Mouse (Mus musculus): Measurements from ENCODE around the gene 1700016D06Rik. TPM values are rescaled to one million over a fixed set of nuclear protein-coding genes. Genes with fewer than 3 reads are reported as not detected.

Gene 1700016D06Rik
- total and polyA plus RNA-seq, 3 experiments = not detected

GRCm38 (mm10) chr8:11728482-11729295 lies 27.8 kb upstream of the 1700016D06Rik start:
- H3K9ac ChIP-seq (ENCODE audit: control insufficient read depth, low read depth, low read length, poor library complexity, severe bottlenecking) = no peak overlapping the region
- no peak for TF ChIP-seq NELFE (IDR thresholded peaks at IDR 0.05; ENCODE audit: low read depth, low read length)
- no peak for TF ChIP-seq ETS1 (IDR thresholded peaks at IDR 0.05; ENCODE audit: low read depth, low read length)
- no peak for TF ChIP-seq TCF12 (IDR thresholded peaks at IDR 0.05; ENCODE audit: low read depth, low read length)
- no peak for TF ChIP-seq RAD21 (IDR thresholded peaks at IDR 0.05; ENCODE audit: low read depth, low read length)
- TF ChIP-seq MXI1 (IDR thresholded peaks at IDR 0.05; ENCODE audit: low read depth, low read length) = no peak
- no peak for TF ChIP-seq UBTF (IDR thresholded peaks at IDR 0.05; ENCODE audit: borderline replicate concordance, insufficient read depth, low read depth, low read length)
- TF ChIP-seq TAL1 (IDR thresholded peaks at IDR 0.05; ENCODE audit: low read length) = no peak
- no peak for TF ChIP-seq POLR2AphosphoS5 (IDR thresholded peaks at IDR 0.05; ENCODE audit: borderline replicate concordance, low read depth, low read length)
- TF ChIP-seq USF1 (IDR thresholded peaks at IDR 0.05; ENCODE audit: low read depth, low read length) = no peak
- TF ChIP-seq POLR2A (IDR thresholded peaks at IDR 0.05; ENCODE audit: control insufficient read depth in 1 of 2, insufficient read depth in 1 of 2, low read depth in 1 of 2, low read length in 2 of 2, poor library complexity in 1 of 2) = no peak
- TF ChIP-seq ZMIZ1 (IDR thresholded peaks at IDR 0.05; ENCODE audit: low read depth, low read length) = no peak
- no peaks in the 10 kb centered on the region for H3K9me3 ChIP-seq (replicated peaks; ENCODE audit: insufficient read depth, low read length)
- no peaks in the 10 kb centered on the region for H3K79me2 ChIP-seq (ENCODE audit: control insufficient read depth, insufficient read depth, low read length, poor library complexity)
- DNase-seq (ENCODE audit: low read depth, low spot score) = no peak
- no peaks in the 10 kb centered on the region for H3K4me1 ChIP-seq (ENCODE audit: control insufficient read depth in 1 of 2, insufficient read depth in 2 of 2, low read length in 2 of 2)
- H3K36me3 ChIP-seq (ENCODE audit: control insufficient read depth in 1 of 2, insufficient read depth in 2 of 2, low read length in 2 of 2) = no peaks in the 10 kb centered on the region
- H3K27me3 ChIP-seq (ENCODE audit: control insufficient read depth in 1 of 2, insufficient read depth in 2 of 2, low read length in 2 of 2) = no peaks in the 10 kb centered on the region
- no peak overlapping the region for H3K27ac ChIP-seq (ENCODE audit: control insufficient read depth, low read depth, low read length)
- H3K4me3 ChIP-seq (ENCODE audit: control insufficient read depth in 1 of 2, insufficient read depth in 1 of 2, low read depth in 2 of 2, low read length in 2 of 2) = no peak overlapping the region

GRCm38 (mm10) chr8:11727651-11728481 lies 27.0 kb upstream of the 1700016D06Rik start, which contains the start of gene Arhgef7:
TSS of gene Arhgef7 (plus strand) at chr8:11727721.
- no peak for DNase-seq (ENCODE audit: low read depth, low spot score)
- Histone ChIP-seq H3K9me3 (replicated peaks; ENCODE audit: insufficient read depth, low read length) (no peaks in the 10 kb centered on the region), H3K4me1 (ENCODE audit: control insufficient read depth in 1 of 2, insufficient read depth in 2 of 2, low read length in 2 of 2) (no peaks in the 10 kb centered on the region), H3K9ac (ENCODE audit: control insufficient read depth, low read depth, low read length, poor library complexity, severe bottlenecking) (no peak within 1 kb of the TSS), H3K36me3 (ENCODE audit: control insufficient read depth in 1 of 2, insufficient read depth in 2 of 2, low read length in 2 of 2) (no peaks in the 10 kb centered on the region), H3K27me3 (ENCODE audit: control insufficient read depth in 1 of 2, insufficient read depth in 2 of 2, low read length in 2 of 2) (no peaks in the 10 kb centered on the region), H3K27ac (ENCODE audit: control insufficient read depth, low read depth, low read length) (no peak within 1 kb of the TSS), H3K79me2 (ENCODE audit: control insufficient read depth, insufficient read depth, low read length, poor library complexity) (no peaks in the 10 kb centered on the region), H3K4me3 (ENCODE audit: control insufficient read depth in 1 of 2, insufficient read depth in 1 of 2, low read depth in 2 of 2, low read length in 2 of 2) (no peak within 1 kb of the TSS)
- no peak for TF ChIP-seq TCF12 (IDR thresholded peaks at IDR 0.05; ENCODE audit: low read depth, low read length)

GRCm38 (mm10) chr8:11727273-11727650 lies 26.4 kb upstream of the 1700016D06Rik start:
- no peak overlapping the region for H3K4me3 ChIP-seq (ENCODE audit: control insufficient read depth in 1 of 2, insufficient read depth in 1 of 2, low read depth in 2 of 2, low read length in 2 of 2)
- H3K79me2 ChIP-seq (ENCODE audit: control insufficient read depth, insufficient read depth, low read length, poor library complexity) = no peaks in the 10 kb centered on the region
- H3K9me3 ChIP-seq (replicated peaks; ENCODE audit: insufficient read depth, low read length) = no peaks in the 10 kb centered on the region
- H3K27me3 ChIP-seq (ENCODE audit: control insufficient read depth in 1 of 2, insufficient read depth in 2 of 2, low read length in 2 of 2) = no peaks in the 10 kb centered on the region
- H3K36me3 ChIP-seq (ENCODE audit: control insufficient read depth in 1 of 2, insufficient read depth in 2 of 2, low read length in 2 of 2) = no peaks in the 10 kb centered on the region
- no peak overlapping the region for H3K9ac ChIP-seq (ENCODE audit: control insufficient read depth, low read depth, low read length, poor library complexity, severe bottlenecking)
- no peak for DNase-seq (ENCODE audit: low read depth, low spot score)
- no peak overlapping the region for H3K27ac ChIP-seq (ENCODE audit: control insufficient read depth, low read depth, low read length)
- no peaks in the 10 kb centered on the region for H3K4me1 ChIP-seq (ENCODE audit: control insufficient read depth in 1 of 2, insufficient read depth in 2 of 2, low read length in 2 of 2)
- TF ChIP-seq RCOR1 (IDR thresholded peaks at IDR 0.05; ENCODE audit: low read depth, low read length) = no peak
- no peak for TF ChIP-seq ZKSCAN1 (IDR thresholded peaks at IDR 0.05; ENCODE audit: low read depth, low read length)
- no peak for TF ChIP-seq MYB (IDR thresholded peaks at IDR 0.05; ENCODE audit: low read depth, low read length)
- no peak for TF ChIP-seq SMC3 (IDR thresholded peaks at IDR 0.05; ENCODE audit: low read depth, low read length)
- TF ChIP-seq MXI1 (IDR thresholded peaks at IDR 0.05; ENCODE audit: low read depth, low read length) = no peak
- TF ChIP-seq SIN3A (IDR thresholded peaks at IDR 0.05; ENCODE audit: low read length) = no peak
- TF ChIP-seq HCFC1 (IDR thresholded peaks at IDR 0.05; ENCODE audit: low read depth, low read length) = no peak
- TF ChIP-seq ETS1 (IDR thresholded peaks at IDR 0.05; ENCODE audit: low read depth, low read length) = no peak
- no peak for TF ChIP-seq ZMIZ1 (IDR thresholded peaks at IDR 0.05; ENCODE audit: low read depth, low read length)
- TF ChIP-seq USF2 (IDR thresholded peaks at IDR 0.05; ENCODE audit: borderline replicate concordance in 1 of 2, insufficient read depth in 1 of 2, low read depth in 1 of 2, low read length in 2 of 2) = no peak
- TF ChIP-seq ZNF384 (IDR thresholded peaks at IDR 0.05; ENCODE audit: low read depth, low read length) = no peak
- no peak for TF ChIP-seq GABPA (IDR thresholded peaks at IDR 0.05; ENCODE audit: low read depth, low read length)
- TF ChIP-seq GATA1 (IDR thresholded peaks at IDR 0.05; ENCODE audit: low read depth, low read length) = no peak
- TF ChIP-seq POLR2AphosphoS5 (IDR thresholded peaks at IDR 0.05; ENCODE audit: borderline replicate concordance, low read depth, low read length) = no peak
- TF ChIP-seq TCF12 (IDR thresholded peaks at IDR 0.05; ENCODE audit: low read depth, low read length) = no peak
- no peak for TF ChIP-seq KAT2A (conservative IDR thresholded peaks at IDR 0.05; ENCODE audit: low read depth, low read length)

Measured in MEL (cell line).